Mouse (Mus musculus) small intestine, adult 2 months (tissue): Measurements from ENCODE around the gene Tnfrsf8.

Experiments
- CTCF ChIP-seq: fragments of 200-500 bp; IDR thresholded peaks from 2 replicates; pipeline ENCODE4 v1.5.1; 2012; ENCODE audit warnings: low read depth, mild to moderate bottlenecking, control low read depth, inconsistent platforms, low read length, moderate library complexity, mixed read lengths; ENCODE audit not compliant: insufficient replicate concordance, insufficient read length; ENCODE audit errors: extremely low read depth
- POLR2A ChIP-seq: fragments of 200-500 bp; IDR thresholded peaks from 2 replicates; pipeline ENCODE4 v1.6.1; 2012; ENCODE audit warnings: low read depth, mild to moderate bottlenecking, control low read depth, inconsistent platforms, low read length, moderate library complexity

GRCm38 (mm10) chr4:145283441-145283840, 31.5 kb downstream of the Tnfrsf8 start:
- TF ChIP-seq CTCF (no peak), POLR2A (no peak)
